Mouse (Mus musculus) CH12.LX (cell line): ENCODE measurements around the gene Pth1r.

Experiments
- EP300 ChIP-seq: IDR thresholded peaks from 2 replicates; pipeline ENCODE4 v1.6.1; 2011; ENCODE audit warnings: low read length, improper control_type of control experiment
- RCOR1 ChIP-seq: conservative IDR thresholded peaks from 2 replicates; pipeline ENCODE4 v1.6.1; 2012; ENCODE audit warnings: low read depth, mild to moderate bottlenecking, inconsistent platforms, low read length, improper control_type of control experiment

GRCm38 (mm10) chr9:110753773-110754172 lies 6.8 kb upstream of the Pth1r start:
- no peak for TF ChIP-seq EP300
- no peak for TF ChIP-seq RCOR1
